10 mouse cellular contexts compared by ENCODE assay signal in the genomic region with DNA sequence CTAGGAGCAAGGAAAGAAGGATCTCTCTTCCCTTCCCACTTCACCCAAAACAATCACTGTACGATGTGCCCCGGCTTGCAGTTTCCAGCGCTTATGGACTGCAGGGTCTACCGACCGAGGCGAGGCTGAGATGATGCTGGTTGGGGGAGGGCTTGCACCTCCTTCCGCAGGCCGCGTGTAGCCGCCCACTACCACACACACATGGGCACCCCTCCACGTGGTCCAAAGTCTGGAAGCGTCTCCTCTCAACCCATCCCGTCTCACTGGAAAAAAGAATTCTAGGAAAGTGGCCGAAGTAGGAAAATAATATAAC. TPM values are rescaled to one million over a fixed set of nuclear protein-coding genes. Genes with fewer than 3 reads are reported as not detected.
DNase-seq lines count a peak whose midpoint lies in the region; ATAC-seq and TF ChIP-seq lines count a peak whose summit lies in the region.
"Had no signal": no experiment of that assay in that cellular context is flagged by ENCODE, and none has a peak within 500 bp of the region (broad histone marks: within the 10 kb centered on the region; RNA-seq: fewer than 3 reads in every experiment).

No protein-coding gene starts in this region.

- ATAC-seq in lung, embryonic 14.5 days (ENCODE audit: insufficient read depth): no peak; the same call in 1 of the 2 replicates
- no peak for ATAC-seq in forebrain, embryonic 11.5 days (replicated peaks; ENCODE audit: low FRiP score)
- ATAC-seq in intestine, embryonic 14.5 days (replicated peaks; ENCODE audit: low FRiP score, low TSS enrichment, low read depth): peak; percentile 29; the same call in 1 of the 2 replicates
- no peak for ATAC-seq in neural tube, embryonic 14.5 days (ENCODE audit: low read depth)

- H3K4me3 ChIP-seq in lung, embryonic 14.5 days (ENCODE audit: low read depth, low read length): peak overlapping the region; percentile 75
- no peak overlapping the region for H3K4me3 ChIP-seq in lung, adult 2 months (replicated peaks; ENCODE audit: extremely low read depth, low read depth, low read length)
- H3K4me3 ChIP-seq in forebrain, embryonic 11.5 days (ENCODE audit: low read depth, low read length): peak overlapping the region; percentile 30
- H3K4me3 ChIP-seq in intestine, embryonic 14.5 days (ENCODE audit: low read depth, low read length): peak overlapping the region; percentile 74
- H3K4me3 ChIP-seq in neural tube, embryonic 14.5 days (ENCODE audit: low read depth, low read length): peak overlapping the region; percentile 20

- no peak for TF ChIP-seq CTCF in lung, embryonic 14.5 days (IDR thresholded peaks at IDR 0.05; ENCODE audit: low read depth)
- no peak for TF ChIP-seq CTCF in lung, adult 2 months (IDR thresholded peaks at IDR 0.05; ENCODE audit: insufficient read depth, low read length)

- H3K9me3 ChIP-seq in lung, embryonic 14.5 days (ENCODE audit: low read depth, low read length): no peaks in the 10 kb centered on the region
- no peaks in the 10 kb centered on the region for H3K9me3 ChIP-seq in forebrain, embryonic 11.5 days (ENCODE audit: control insufficient read depth, low read length)
- H3K9me3 ChIP-seq in intestine, embryonic 14.5 days (ENCODE audit: control insufficient read depth, low read length): no peaks in the 10 kb centered on the region
- H3K9me3 ChIP-seq in neural tube, embryonic 14.5 days (ENCODE audit: control insufficient read depth, low read length): no peaks in the 10 kb centered on the region

- no peak for TF ChIP-seq POLR2A in lung, adult 2 months (IDR thresholded peaks at IDR 0.05; ENCODE audit: borderline replicate concordance, extremely low read depth, low read depth, low read length)

- 4% methylated on average over 14 of the region's 14 CpGs for WGBS in lung, embryonic 14.5 days
- 11% methylated on average over 14 of the region's 14 CpGs for WGBS in lung, adult 2 months
- WGBS in forebrain, embryonic 11.5 days: 4% methylated on average over 14 of the region's 14 CpGs
- 18% methylated on average over 14 of the region's 14 CpGs for WGBS in intestine, embryonic 14.5 days
- WGBS in neural tube, embryonic 14.5 days: 7% methylated on average over 14 of the region's 14 CpGs

- H3K4me1 ChIP-seq in lung, embryonic 14.5 days (ENCODE audit: insufficient read depth): peaks cover 3% of the 10 kb centered on the region; the same call in 1 of the 2 replicates
- no peaks in the 10 kb centered on the region; the same call in 1 of the 2 replicates for H3K4me1 ChIP-seq in lung, adult 2 months (ENCODE audit: control insufficient read depth, insufficient read depth, low read length)
- peaks cover 19% of the 10 kb centered on the region for H3K4me1 ChIP-seq in forebrain, embryonic 11.5 days (replicated peaks; ENCODE audit: control insufficient read depth, insufficient read depth, low read length)
- peaks cover 20% of the 10 kb centered on the region; the same call in 1 of the 2 replicates for H3K4me1 ChIP-seq in intestine, embryonic 14.5 days (replicated peaks; ENCODE audit: control insufficient read depth, insufficient read depth, low read length)
- H3K4me1 ChIP-seq in neural tube, embryonic 14.5 days (ENCODE audit: control insufficient read depth, insufficient read depth, low read length): peaks cover 10% of the 10 kb centered on the region

- H3K4me2 ChIP-seq in lung, embryonic 14.5 days: peak overlapping the region; percentile 95
- peak overlapping the region; percentile 74 for H3K4me2 ChIP-seq in forebrain, embryonic 11.5 days (ENCODE audit: low read depth, low read length, severe bottlenecking)
- H3K4me2 ChIP-seq in intestine, embryonic 14.5 days (ENCODE audit: low read length): peak overlapping the region; percentile 93
- H3K4me2 ChIP-seq in neural tube, embryonic 14.5 days (ENCODE audit: low read depth, low read length): peak overlapping the region; percentile 81

- 0 out of 2 replicates have a peak overlapping the region, but pooled peaks have one; percentile 9 for H3K9ac ChIP-seq in lung, embryonic 14.5 days
- H3K9ac ChIP-seq in forebrain, embryonic 11.5 days (ENCODE audit: low read length): peak overlapping the region; percentile 57
- peak overlapping the region; percentile 37; the same call in 1 of the 2 replicates for H3K9ac ChIP-seq in intestine, embryonic 14.5 days (ENCODE audit: low read length)
- H3K9ac ChIP-seq in neural tube, embryonic 14.5 days (replicated peaks; ENCODE audit: low read depth, low read length): 0 out of 2 replicates have a peak overlapping the region, but pooled peaks have one; percentile 25

- peaks cover 48% of the 10 kb centered on the region for H3K27me3 ChIP-seq in lung, embryonic 14.5 days (ENCODE audit: insufficient read depth, low read length)
- H3K27me3 ChIP-seq in forebrain, embryonic 11.5 days (ENCODE audit: control insufficient read depth, insufficient read depth, low read length): peaks cover 2% of the 10 kb centered on the region; the same call in 1 of the 2 replicates
- peaks cover 18% of the 10 kb centered on the region; the same call in 1 of the 2 replicates for H3K27me3 ChIP-seq in intestine, embryonic 14.5 days (replicated peaks; ENCODE audit: control insufficient read depth, insufficient read depth, low read length)
- H3K27me3 ChIP-seq in neural tube, embryonic 14.5 days (ENCODE audit: control insufficient read depth, insufficient read depth, low read length): no peaks in the 10 kb centered on the region

- H3K27ac ChIP-seq in lung, embryonic 14.5 days (ENCODE audit: low read depth): no peak overlapping the region
- peak overlapping the region; percentile 41; the same call in 1 of the 2 replicates for H3K27ac ChIP-seq in forebrain, embryonic 11.5 days (ENCODE audit: low read depth, low read length)
- peak overlapping the region; percentile 64; the same call in 1 of the 2 replicates for H3K27ac ChIP-seq in intestine, embryonic 14.5 days (ENCODE audit: low read depth)
- H3K27ac ChIP-seq in neural tube, embryonic 14.5 days (ENCODE audit: low read depth, low read length): no peak overlapping the region

- DNase-seq in lung, embryonic 14.5 days: no peak
- no peak for DNase-seq in lung, adult 2 months
- DNase-seq in forebrain, embryonic 11.5 days (ENCODE audit: low spot score): no peak
- no peak for DNase-seq in intestine, embryonic 14.5 days (ENCODE audit: low spot score)
- no peak for DNase-seq in adrenal gland, postnatal 25 days
- no peak for DNase-seq in left cerebral cortex, adult 9 months (ENCODE audit: low spot score in 2 of 2)
- no peak for DNase-seq in T-cell, adult 2 months (ENCODE audit: low spot score)
- DNase-seq: kidney, adult 2 months had no signal

- H3K36me3 ChIP-seq in lung, embryonic 14.5 days (ENCODE audit: insufficient read depth): no peaks in the 10 kb centered on the region
- no peaks in the 10 kb centered on the region for H3K36me3 ChIP-seq in forebrain, embryonic 11.5 days (ENCODE audit: control insufficient read depth, insufficient read depth, low read length)
- no peaks in the 10 kb centered on the region for H3K36me3 ChIP-seq in intestine, embryonic 14.5 days (ENCODE audit: control insufficient read depth, insufficient read depth, low read length)
- no peaks in the 10 kb centered on the region for H3K36me3 ChIP-seq in neural tube, embryonic 14.5 days (ENCODE audit: control insufficient read depth, insufficient read depth, low read length)

RNA-seq across cellular contexts. Expression of a gene that starts 2.0 kb away (rescaled TPM):
- 4.0 and 4.4 TPM in 2 replicates for polyA plus RNA-seq in lung, embryonic 14.5 days (2014; fragmentation: Nextera tagmentation; extraction: Ambion mirVana)
- polyA plus RNA-seq in lung, adult 2 months (2012; rRNA removed): 2.6 and 4.2 TPM in 2 replicates
- polyA plus RNA-seq in forebrain, embryonic 11.5 days (2014; fragmentation: Nextera tagmentation; extraction: Ambion mirVana): 19.4 and 24.2 TPM in 2 replicates
- polyA plus RNA-seq in intestine, embryonic 14.5 days (2014; fragmentation: Nextera tagmentation; extraction: Ambion mirVana): 8.3 and 8.8 TPM in 2 replicates
- 38.0 and 38.2 TPM in 2 replicates for polyA plus RNA-seq in neural tube, embryonic 14.5 days (2014; fragmentation: Nextera tagmentation; extraction: Ambion mirVana)
- 0.18 and 0.38 TPM in 2 replicates for total RNA-seq in adrenal gland, postnatal 25 days (2021)
- total RNA-seq: common myeloid progenitor, adult 5-6 weeks had no signal

Comparison
In these comparisons a context has a peak if more than half of its experiments do, and no peak if none do; other contexts are left out.
1. H3K27ac ChIP-seq: peak in forebrain, embryonic 11.5 days (single experiment) and intestine, embryonic 14.5 days (single experiment); none in lung, embryonic 14.5 days (single experiment) and neural tube, embryonic 14.5 days (single experiment).
2. Peak in every context shown above with its lines, with median percentiles within 50 percentile points of each other: H3K4me2 ChIP-seq and H3K9ac ChIP-seq.